Mouse (Mus musculus): ENCODE measurements around the gene Tcirg1.

Gene Tcirg1

DNA sequence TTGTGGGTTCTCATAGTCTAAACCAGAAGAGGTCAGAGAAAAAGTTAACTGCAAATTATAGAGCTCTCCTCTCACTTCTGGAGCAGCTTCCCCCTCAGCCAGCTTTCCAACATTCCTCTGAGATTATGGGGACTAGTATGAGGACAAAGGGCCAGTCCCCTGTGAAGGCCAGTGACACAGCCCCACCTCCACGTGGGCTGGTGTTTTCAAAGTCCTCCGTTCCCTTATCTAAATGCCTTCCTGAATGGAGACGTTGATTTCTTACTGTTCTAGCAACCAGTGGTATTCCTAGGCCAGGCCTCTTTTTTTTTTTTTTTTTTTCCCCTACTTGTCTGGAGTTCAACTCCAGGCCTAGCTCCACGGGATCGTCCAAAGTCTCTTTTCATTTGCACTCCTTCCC is 56.9 kb downstream of the Tcirg1 start:
- DNase-seq, result no peak

DNA sequence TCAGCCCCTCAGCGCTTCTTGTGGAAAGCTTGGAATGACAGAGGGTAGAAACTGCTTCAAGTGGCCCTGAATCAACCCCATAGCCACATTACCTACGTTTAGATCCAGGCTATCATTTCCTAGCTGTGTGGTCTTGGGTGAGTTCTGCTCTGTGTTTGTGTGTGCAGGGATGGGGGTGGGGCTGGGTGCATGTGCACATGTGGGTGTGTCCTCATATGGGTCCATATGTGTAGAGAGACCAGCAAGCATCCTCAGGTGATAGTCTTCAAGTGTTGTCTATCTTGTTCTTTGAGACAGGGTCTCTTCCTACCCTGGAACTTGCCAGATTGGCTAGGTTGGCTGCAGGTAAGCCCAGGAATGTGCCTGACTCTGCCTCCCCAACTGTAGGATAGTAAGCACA is 57.7 kb downstream of the Tcirg1 start:
- no peak for DNase-seq

DNA sequence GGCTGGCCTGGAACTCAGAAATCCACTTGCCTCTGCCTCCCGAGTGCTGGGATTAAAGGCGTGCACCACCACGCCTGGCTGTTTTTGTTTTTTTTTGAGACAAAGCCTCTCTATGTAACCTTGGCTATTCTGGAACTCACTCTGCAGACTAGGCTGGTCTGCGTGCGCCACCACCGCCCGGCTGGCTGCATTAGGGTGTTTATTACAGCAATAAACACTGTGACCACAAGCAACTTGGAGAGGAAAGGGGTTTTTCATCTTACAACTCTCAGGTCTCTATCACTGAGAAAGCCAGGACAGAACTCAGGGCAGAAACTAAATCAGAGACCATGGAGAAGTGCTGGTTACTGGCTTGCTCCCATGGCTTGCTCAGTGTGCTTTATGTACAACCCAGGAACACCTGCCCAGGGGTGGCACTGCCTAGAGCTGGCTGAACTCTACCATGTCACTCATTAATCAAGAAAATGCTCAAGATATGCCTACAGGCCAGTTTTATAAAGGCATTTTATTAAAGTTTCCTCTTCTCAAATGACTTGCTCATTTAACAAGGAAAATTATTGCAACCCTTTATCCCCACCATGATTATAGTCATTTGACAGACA is 58.6 kb downstream of the Tcirg1 start:
- no peak for DNase-seq

DNA sequence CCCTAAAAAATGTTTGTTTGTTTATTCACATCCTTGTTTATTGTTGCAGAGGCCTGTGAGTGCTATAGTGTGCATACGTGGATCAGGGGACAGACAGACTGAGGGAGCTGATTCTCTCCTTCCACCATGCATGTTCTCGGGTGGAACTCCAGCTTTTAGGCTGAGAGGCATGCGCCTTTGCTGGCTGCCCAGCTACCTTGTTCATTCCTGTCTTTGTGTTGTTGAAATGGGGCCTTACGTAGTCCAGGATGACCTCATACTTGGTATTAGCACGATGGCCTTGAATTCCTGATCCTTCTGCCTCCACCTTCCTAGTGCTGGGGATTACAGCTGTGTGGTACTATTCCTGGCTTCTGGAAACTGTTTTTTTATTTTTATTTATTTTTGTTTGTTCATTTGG is 59.2 kb downstream of the Tcirg1 start:
- DNase-seq, result no peak

DNA sequence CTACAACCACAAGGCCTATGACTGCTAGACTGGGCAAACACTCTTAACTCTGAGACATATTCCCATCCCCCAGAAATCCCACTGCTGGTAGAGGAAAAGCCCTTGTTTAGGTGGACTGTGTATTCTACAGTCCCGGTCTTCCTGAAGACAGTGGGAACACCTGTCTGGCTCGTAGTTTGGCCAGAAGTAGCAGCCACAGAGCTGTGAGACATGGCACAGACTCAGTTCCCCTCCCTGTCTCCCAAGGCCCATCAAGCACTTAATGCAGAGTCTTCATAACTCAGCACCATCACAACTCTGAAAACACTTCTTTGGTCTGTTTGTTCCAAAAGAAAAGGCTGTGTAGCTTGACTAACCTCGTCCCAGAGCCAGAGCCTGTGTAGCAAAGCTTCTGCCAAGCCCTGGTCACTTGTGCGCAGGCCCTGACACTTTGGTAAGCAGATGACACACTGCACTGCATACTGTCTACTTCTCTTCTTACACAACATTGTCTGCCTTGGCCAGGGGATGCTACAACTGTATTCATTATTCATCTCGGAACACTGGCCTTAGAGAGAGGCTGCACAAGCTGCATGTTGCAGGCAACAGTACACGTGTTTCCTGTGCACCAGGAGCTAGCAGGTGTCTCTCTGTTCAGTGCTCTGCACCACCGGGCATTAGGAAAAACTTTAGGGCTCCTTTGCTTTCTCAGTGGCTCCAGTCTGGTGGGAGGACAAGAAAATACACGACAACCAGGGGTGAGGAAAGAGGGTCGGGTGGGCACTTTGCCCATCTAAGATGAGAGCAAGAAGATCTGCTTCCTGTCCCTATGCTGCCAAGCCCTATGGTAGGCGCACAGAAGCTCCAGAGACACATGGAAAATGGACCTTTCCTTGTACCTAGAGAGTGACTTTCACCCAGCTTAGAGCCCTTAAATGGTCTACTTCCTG is 60.0 kb downstream of the Tcirg1 start:
- DNase-seq, result no peak

Data from right cerebral cortex, postnatal 14 days (tissue).